Mouse (Mus musculus) myocyte (in vitro differentiated cells): ENCODE results near the gene Stra6. TPM values are rescaled to one million over a fixed set of nuclear protein-coding genes. Genes with fewer than 3 reads are reported as not detected.
A peak's percentile ranks its signal among the peaks of the same experiment; 100 is the strongest.

Experiments
- H3K27me3 ChIP-seq: one replicate; pipeline ENCODE4 v1.6.1; 2011; ENCODE audit not compliant: control insufficient read depth, insufficient read depth, insufficient read length
- H3K36me3 ChIP-seq: one replicate; pipeline ENCODE4 v1.6.1; 2011; ENCODE audit not compliant: control insufficient read depth, insufficient read depth
- H3K4me2 ChIP-seq: one replicate; pipeline ENCODE4 v1.6.1; 2011; ENCODE audit warnings: low read depth, control low read depth
- H3K4me3 ChIP-seq: one replicate; pipeline ENCODE4 v1.5.1; 2011; ENCODE audit warnings: mild to moderate bottlenecking, control low read depth, moderate library complexity
- H3K79me2 ChIP-seq: one replicate; pipeline ENCODE4 v1.6.1; 2011; ENCODE audit not compliant: control insufficient read depth, insufficient read depth
- H3ac ChIP-seq: one replicate; pipeline ENCODE4 v1.6.1; 2011; ENCODE audit not compliant: control insufficient read depth, insufficient read length
- CEBPB ChIP-seq: IDR thresholded peaks from 2 replicates; pipeline ENCODE4 v1.6.1; 2011; ENCODE audit warnings: mild to moderate bottlenecking, moderate library complexity; ENCODE audit not compliant: poor library complexity, insufficient read depth, severe bottlenecking
- E2F4 ChIP-seq: IDR thresholded peaks from one replicate; pipeline ENCODE4 v1.6.1; 2011; ENCODE audit warnings: mild to moderate bottlenecking, control low read depth, moderate library complexity; ENCODE audit not compliant: insufficient read depth
- MAX ChIP-seq: IDR thresholded peaks from one replicate; pipeline ENCODE4 v1.6.1; 2011; ENCODE audit warnings: low read depth, mild to moderate bottlenecking, control low read depth
- MYOD1 ChIP-seq, 3 experiments: IDR thresholded peaks; one replicate each; pipeline ENCODE4 v1.6.1; 2011; ENCODE audit warnings: control low read depth in 2 of 3, low read depth in 2 of 3, mild to moderate bottlenecking in 2 of 3, moderate library complexity in 1 of 3; ENCODE audit not compliant: insufficient read length in 2 of 3, control insufficient read depth in 1 of 3
- MYOG ChIP-seq, 3 experiments: IDR thresholded peaks; one replicate each; pipeline ENCODE4 v1.6.1; 2011; ENCODE audit warnings: control low read depth in 2 of 3, low read depth in 2 of 3, mild to moderate bottlenecking in 2 of 3; ENCODE audit not compliant: insufficient read length in 2 of 3, control insufficient read depth in 1 of 3, insufficient read depth in 1 of 3
- POLR2A ChIP-seq: IDR thresholded peaks from one replicate; pipeline ENCODE4 v1.6.1; 2011; ENCODE audit warnings: low read depth, mild to moderate bottlenecking, control low read depth, moderate library complexity; ENCODE audit not compliant: insufficient read length
- POLR2AphosphoS2 ChIP-seq: IDR thresholded peaks from one replicate; pipeline ENCODE4 v1.6.1; 2011; ENCODE audit warnings: low read depth, control low read depth; ENCODE audit not compliant: insufficient read length
- REST ChIP-seq: IDR thresholded peaks from one replicate; pipeline ENCODE4 v1.6.1; 2011; ENCODE audit warnings: mild to moderate bottlenecking, control low read depth, moderate library complexity; ENCODE audit not compliant: insufficient read depth, insufficient read length
- SRF ChIP-seq: IDR thresholded peaks from one replicate; pipeline ENCODE4 v1.6.1; 2011; ENCODE audit warnings: low read depth; ENCODE audit not compliant: control insufficient read depth, insufficient read length
- TCF12 ChIP-seq: IDR thresholded peaks from one replicate; pipeline ENCODE4 v1.6.1; 2011; ENCODE audit warnings: mild to moderate bottlenecking, control low read depth; ENCODE audit not compliant: poor library complexity, insufficient read depth, severe bottlenecking
- TCF3 ChIP-seq: IDR thresholded peaks from one replicate; pipeline ENCODE4 v1.6.1; 2011; ENCODE audit warnings: low read depth, control low read depth; ENCODE audit not compliant: insufficient read length
- USF1 ChIP-seq: IDR thresholded peaks from one replicate; pipeline ENCODE4 v1.6.1; 2011; ENCODE audit warnings: low read depth, mild to moderate bottlenecking, control low read depth, moderate library complexity
- polyA plus RNA-seq: library from polyadenylated mRNA; unstranded; fragments of >200 nt; fragmentation: generic; extraction: Trizol; gene quantifications from one replicate; pipeline ENCODE4 v1.2.1, GENCODE M21; 2012; ENCODE audit warnings: missing spikeins

The Stra6 gene
- polyA plus RNA-seq, 1 experiment: 0.64 TPM

- Histone ChIP-seq H3K4me3 (no peak overlapping the region), H3K4me2 (no peak overlapping the region), H3K79me2 (no peaks in the 10 kb centered on the region), H3K27me3 (peaks cover 24% of the 10 kb centered on the region), H3K36me3 (no peaks in the 10 kb centered on the region), H3ac (no peak overlapping the region)
- TF ChIP-seq USF1 (no peak), MYOD1 (IDR thresholded peaks at IDR 0.05; ENCODE audit: control insufficient read depth in 1 of 3, insufficient read length in 2 of 3, low read depth in 2 of 3) (peak in 1 of 3 experiments; percentile 46)
These were observed 28.1 kb upstream of the Stra6 start for GRCm38 (mm10) chr9:58035519-58035918.

- no peaks in the 10 kb centered on the region for H3K79me2 ChIP-seq
- H3K4me3 ChIP-seq: no peak overlapping the region
- peaks cover 18% of the 10 kb centered on the region for H3K27me3 ChIP-seq
- peak; percentile 69; the same call in 1 of the 2 replicates for TF ChIP-seq CEBPB
- no peak for TF ChIP-seq POLR2AphosphoS2
- no peak overlapping the region for H3K4me2 ChIP-seq
- H3K36me3 ChIP-seq: no peaks in the 10 kb centered on the region
- no peak overlapping the region for H3ac ChIP-seq
These were observed 27.5 kb upstream of the Stra6 start for GRCm38 (mm10) chr9:58035951-58036698.

DNA sequence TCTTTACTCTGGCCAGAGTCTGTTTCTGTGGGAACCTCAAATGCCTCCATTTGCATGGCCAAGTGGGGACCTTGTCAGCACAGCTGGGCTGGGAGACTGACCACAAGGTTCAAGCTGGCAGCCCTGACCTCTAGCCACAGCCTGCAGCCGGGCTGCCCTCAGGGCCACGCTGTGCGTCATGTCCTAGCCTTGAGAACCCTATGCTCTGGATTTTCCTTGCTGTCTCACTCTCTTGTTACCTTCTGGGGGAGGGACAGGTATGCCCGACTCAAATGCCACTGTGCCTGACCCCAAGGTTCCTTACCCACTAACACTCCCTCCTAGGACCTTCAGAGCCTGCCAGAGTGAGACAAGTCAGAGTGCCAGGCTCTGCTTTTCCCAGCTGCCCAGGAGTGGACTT lies 26.6 kb upstream of the Stra6 start:
- H3K36me3 ChIP-seq: no peaks in the 10 kb centered on the region
- H3K4me2 ChIP-seq: no peak overlapping the region
- no peak overlapping the region for H3ac ChIP-seq
- no peaks in the 10 kb centered on the region for H3K79me2 ChIP-seq
- TF ChIP-seq MYOG (IDR thresholded peaks at IDR 0.05; ENCODE audit: control insufficient read depth in 1 of 3, insufficient read depth in 1 of 3, insufficient read length in 2 of 3, low read depth in 2 of 3) (no peak), POLR2A (no peak), POLR2AphosphoS2 (no peak), TCF12 (no peak), MYOD1 (IDR thresholded peaks at IDR 0.05; ENCODE audit: control insufficient read depth in 1 of 3, insufficient read length in 2 of 3, low read depth in 2 of 3) (no peak)
- peaks cover 17% of the 10 kb centered on the region for H3K27me3 ChIP-seq
- H3K4me3 ChIP-seq: no peak overlapping the region

DNA sequence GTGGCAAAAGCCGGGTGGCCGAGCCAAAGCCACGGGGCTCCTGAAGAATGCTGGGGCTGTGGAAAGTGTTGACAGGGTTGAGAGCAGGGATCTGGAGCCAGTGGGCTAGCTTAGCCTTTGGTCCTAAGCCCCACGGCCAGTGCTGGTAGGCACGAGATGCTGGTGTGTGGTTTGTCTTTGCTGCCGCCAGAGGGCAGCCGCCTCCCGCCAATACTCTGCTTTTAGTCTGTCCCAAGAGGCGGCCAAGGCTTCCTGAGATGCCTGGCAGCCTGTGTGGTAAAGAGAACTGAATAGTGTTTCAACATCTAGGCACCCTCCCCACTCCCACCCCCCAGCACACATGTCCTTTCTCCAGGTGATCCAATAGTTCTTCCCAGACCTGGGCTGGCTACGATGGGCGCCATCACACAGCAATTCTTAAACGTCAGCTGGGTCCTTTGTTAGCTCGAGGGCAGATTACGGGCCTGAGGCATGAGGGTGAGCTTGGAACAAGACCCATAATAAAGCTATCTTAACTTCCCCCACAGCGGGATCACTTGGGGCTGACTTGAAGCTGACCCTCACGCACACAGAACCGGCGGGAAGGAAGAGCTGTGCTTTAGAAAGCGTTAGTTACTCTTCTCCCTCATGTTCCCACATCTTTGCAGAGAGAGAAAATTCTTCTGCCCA lies 25.0 kb upstream of the Stra6 start:
- Histone ChIP-seq H3K36me3 (no peaks in the 10 kb centered on the region), H3K4me2 (no peak overlapping the region), H3K79me2 (no peaks in the 10 kb centered on the region), H3ac (no peak overlapping the region), H3K4me3 (no peak overlapping the region), H3K27me3 (peaks cover 5% of the 10 kb centered on the region)
- no peak for TF ChIP-seq TCF12
- no peak for TF ChIP-seq CEBPB
- no peak for TF ChIP-seq MAX
- TF ChIP-seq E2F4: no peak
- no peak for TF ChIP-seq USF1
- no peak for TF ChIP-seq TCF3
- TF ChIP-seq POLR2A: no peak
- no peak for TF ChIP-seq POLR2AphosphoS2
- no peak for TF ChIP-seq MYOD1 (IDR thresholded peaks at IDR 0.05; ENCODE audit: control insufficient read depth in 1 of 3, insufficient read length in 2 of 3, low read depth in 2 of 3)
- TF ChIP-seq REST: no peak
- TF ChIP-seq MYOG (IDR thresholded peaks at IDR 0.05; ENCODE audit: control insufficient read depth in 1 of 3, insufficient read depth in 1 of 3, insufficient read length in 2 of 3, low read depth in 2 of 3): no peak
- TF ChIP-seq SRF: no peak

DNA sequence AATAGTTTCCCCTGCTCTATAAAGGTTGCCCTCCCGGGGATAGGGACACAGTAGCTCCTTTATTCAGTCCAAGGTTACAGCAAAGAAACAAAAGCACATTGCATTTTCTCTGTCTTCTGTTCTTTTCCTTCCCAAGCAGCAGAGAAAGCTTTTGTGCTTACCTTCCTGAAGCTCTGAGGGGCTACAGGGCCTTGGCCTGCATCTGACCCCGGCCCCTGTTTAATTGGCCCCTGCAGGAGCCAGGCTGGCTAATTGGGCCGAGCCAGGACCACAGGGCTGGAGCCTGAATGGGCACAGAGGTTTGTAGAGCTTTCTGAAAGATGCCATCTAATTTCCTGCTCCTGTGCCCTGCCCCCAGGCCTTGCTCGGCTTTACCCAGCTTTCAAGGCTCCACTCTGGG lies 22.6 kb upstream of the Stra6 start:
- Histone ChIP-seq H3ac (no peak overlapping the region), H3K36me3 (no peaks in the 10 kb centered on the region), H3K79me2 (no peaks in the 10 kb centered on the region), H3K4me3 (no peak overlapping the region), H3K27me3 (no peaks in the 10 kb centered on the region), H3K4me2 (no peak overlapping the region)
- TF ChIP-seq USF1: no peak
- no peak for TF ChIP-seq POLR2A
- TF ChIP-seq MYOD1 (IDR thresholded peaks at IDR 0.05; ENCODE audit: control insufficient read depth in 1 of 3, insufficient read length in 2 of 3, low read depth in 2 of 3): no peak
- no peak for TF ChIP-seq SRF
- TF ChIP-seq REST: no peak
- TF ChIP-seq E2F4: no peak
- no peak for TF ChIP-seq TCF3
- TF ChIP-seq TCF12: no peak
- TF ChIP-seq MYOG (IDR thresholded peaks at IDR 0.05; ENCODE audit: control insufficient read depth in 1 of 3, insufficient read depth in 1 of 3, insufficient read length in 2 of 3, low read depth in 2 of 3): no peak
- no peak for TF ChIP-seq POLR2AphosphoS2
- TF ChIP-seq CEBPB: no peak
